Mouse (Mus musculus) cerebellum, adult 2 months (tissue): ENCODE data around the gene Pcp4l1.

Source experiments
- CTCF ChIP-seq: fragments of 200-500 bp; IDR thresholded peaks from 2 replicates; pipeline ENCODE4 v1.5.1; 2011; ENCODE audit warnings: low read depth, mild to moderate bottlenecking, control low read depth, low read length, moderate library complexity, borderline replicate concordance; ENCODE audit not compliant: insufficient read depth
- POLR2A ChIP-seq: fragments of 200-500 bp; IDR thresholded peaks from 2 replicates; pipeline ENCODE4 v1.6.1; 2011; ENCODE audit warnings: low read length, control low read depth, borderline replicate concordance; ENCODE audit not compliant: insufficient read depth

DNA sequence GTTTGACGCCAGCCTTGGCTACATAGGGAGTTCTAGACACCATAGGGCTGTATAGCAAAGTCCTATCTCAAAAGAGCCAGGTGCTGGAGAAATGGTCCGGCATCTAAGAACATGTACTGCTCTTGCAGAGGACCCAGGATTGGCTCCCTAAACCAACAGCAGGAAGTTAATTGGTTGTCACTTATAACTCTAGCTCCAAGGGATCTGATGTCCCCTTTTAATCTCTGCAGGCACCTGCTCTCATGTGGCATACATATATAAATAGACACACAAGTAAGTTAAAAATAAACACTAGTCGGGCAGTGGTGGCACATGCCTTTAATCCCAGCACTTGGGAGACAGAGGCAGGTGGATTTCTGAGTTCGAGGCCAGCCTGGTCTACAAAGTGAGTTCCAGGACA, 39.7 kb upstream of the Pcp4l1 start:
- TF ChIP-seq CTCF (no peak), POLR2A (no peak)
